Mouse (Mus musculus) intestine, postnatal 0 days (tissue): Measurements from ENCODE around the gene Itga2. TPM values are rescaled to one million over a fixed set of nuclear protein-coding genes. Genes with fewer than 3 reads are reported as not detected.
A peak's percentile ranks its signal among the peaks of the same experiment; 100 is the strongest.

Experiments used
- ATAC-seq: fragments of 200-750 bp; cut with Nextera tagmentation; 2 replicates; pipeline ENCODE4 v1.8.0; 2017; ENCODE audit warnings: mild to moderate bottlenecking, moderate TSS enrichment, moderate library complexity
- H3K27ac ChIP-seq: fragments of 300-500 bp; sonication (generic); 2 replicates; pipeline ENCODE4 v1.5.1; 2014; ENCODE audit warnings: mild to moderate bottlenecking, low read depth, low read length, moderate library complexity
- H3K27me3 ChIP-seq: fragments of 300-500 bp; sonication (generic); replicated peaks from 2 replicates; pipeline ENCODE4 v1.6.1; 2014; ENCODE audit warnings: low read length, mixed read lengths; ENCODE audit not compliant: control insufficient read depth, insufficient read depth
- H3K36me3 ChIP-seq: fragments of 300-500 bp; sonication (generic); 2 replicates; pipeline ENCODE4 v1.6.1; 2014; ENCODE audit warnings: mild to moderate bottlenecking, moderate library complexity; ENCODE audit not compliant: control insufficient read depth, insufficient read depth
- H3K4me1 ChIP-seq: fragments of 300-500 bp; sonication (generic); replicated peaks from 2 replicates; pipeline ENCODE4 v1.6.1; 2014; ENCODE audit warnings: antibody characterized with exemption, low read length, mixed read lengths; ENCODE audit not compliant: control insufficient read depth, insufficient read depth
- H3K4me2 ChIP-seq: fragments of 300-500 bp; sonication (generic); replicated peaks from 2 replicates; pipeline ENCODE4 v1.6.1; 2014; ENCODE audit warnings: low read depth, mild to moderate bottlenecking, moderate library complexity
- H3K4me3 ChIP-seq: fragments of 300-500 bp; sonication (generic); 2 replicates; pipeline ENCODE4 v1.5.1; 2014; ENCODE audit warnings: low read depth, low read length
- H3K9ac ChIP-seq: fragments of 300-500 bp; sonication (generic); 2 replicates; pipeline ENCODE4 v1.6.1; 2014; ENCODE audit warnings: mild to moderate bottlenecking, low read depth, low read length
- H3K9me3 ChIP-seq: fragments of 300-500 bp; sonication (generic); 2 replicates; pipeline ENCODE4 v1.6.1; 2016; ENCODE audit warnings: mixed run types; ENCODE audit not compliant: control insufficient read depth
- CTCF ChIP-seq: sonication (generic); IDR thresholded peaks from 2 replicates; pipeline ENCODE4 v1.5.1; 2016; ENCODE audit warnings: low read depth, mild to moderate bottlenecking, control low read depth, antibody characterized with exemption, moderate library complexity
- WGBS: fragments of 180-500 bp; shearing (Covaris S2); extraction: QIAGEN DNeasy Blood & Tissue Kit; methylation state at CpG from one replicate; pipeline ENCODE4 v1.1.7; 2014; 5-methylcytosine and 5-hydroxymethylcytosine counted together
- polyA plus RNA-seq: library from polyadenylated mRNA; unstranded; fragments of >200 nt; fragmentation: Nextera tagmentation; extraction: Ambion mirVana; gene quantifications from 2 replicates; pipeline ENCODE4 v1.2.1, GENCODE M21; 2015

The Itga2 gene
- polyA plus RNA-seq, 1 experiment from 2014 or later = 4.8 TPM

- no peaks in the 10 kb centered on the region for H3K27me3 ChIP-seq
- peak overlapping the region; percentile 24; the same call in 1 of the 2 replicates for H3K4me2 ChIP-seq
- WGBS = 73% methylated on average over 2 of the region's 2 CpGs
- no peak for ATAC-seq
- H3K9me3 ChIP-seq = no peaks in the 10 kb centered on the region
- 0 out of 2 replicates have a peak, but pooled peaks cover 3% of the 10 kb centered on the region for H3K4me1 ChIP-seq
- no peak overlapping the region for H3K9ac ChIP-seq
- H3K4me3 ChIP-seq = no peak overlapping the region
- peak overlapping the region; percentile 15; the same call in 1 of the 2 replicates for H3K27ac ChIP-seq
- peaks cover 15% of the 10 kb centered on the region for H3K36me3 ChIP-seq
- no peak for TF ChIP-seq CTCF
Measured at GRCm38 (mm10) chr13:114853152-114853551, 78.7 kb downstream of the Itga2 start.

GRCm38 (mm10) chr13:114852264-114853111 is 79.4 kb downstream of the Itga2 start:
- peak; percentile 93 for ATAC-seq
- H3K4me1 ChIP-seq = 0 out of 2 replicates have a peak, but pooled peaks cover 3% of the 10 kb centered on the region
- TF ChIP-seq CTCF = no peak
- H3K27ac ChIP-seq = peak overlapping the region; percentile 15; the same call in 1 of the 2 replicates
- H3K9ac ChIP-seq = no peak overlapping the region
- 31% methylated on average over 6 of the region's 6 CpGs for whole genome bisulfite sequencing
- no peaks in the 10 kb centered on the region for H3K9me3 ChIP-seq
- H3K4me2 ChIP-seq = peak overlapping the region; percentile 24; the same call in 1 of the 2 replicates
- H3K27me3 ChIP-seq = no peaks in the 10 kb centered on the region
- no peak overlapping the region for H3K4me3 ChIP-seq
- H3K36me3 ChIP-seq = peaks cover 17% of the 10 kb centered on the region

- peaks cover 18% of the 10 kb centered on the region for H3K36me3 ChIP-seq
- H3K4me3 ChIP-seq = no peak overlapping the region
- TF ChIP-seq CTCF = no peak
- WGBS = 71% methylated on average over 3 of the region's 3 CpGs
- ATAC-seq = no peak
- H3K9me3 ChIP-seq = no peaks in the 10 kb centered on the region
- H3K4me1 ChIP-seq = 0 out of 2 replicates have a peak, but pooled peaks cover 3% of the 10 kb centered on the region
- no peak overlapping the region for H3K27ac ChIP-seq
- no peaks in the 10 kb centered on the region for H3K27me3 ChIP-seq
- H3K4me2 ChIP-seq = no peak overlapping the region
- H3K9ac ChIP-seq = no peak overlapping the region
Measured at GRCm38 (mm10) chr13:114848945-114849344, 83.0 kb downstream of the Itga2 start.

GRCm38 (mm10) chr13:114845804-114846203 is 86.1 kb downstream of the Itga2 start:
- TF ChIP-seq CTCF = no peak
- no peak overlapping the region for H3K4me3 ChIP-seq
- no peak overlapping the region for H3K4me2 ChIP-seq
- 93% methylated on average over 6 of the region's 6 CpGs for WGBS
- no peak for ATAC-seq
- no peaks in the 10 kb centered on the region for H3K27me3 ChIP-seq
- H3K9ac ChIP-seq = no peak overlapping the region
- H3K36me3 ChIP-seq = peaks cover 24% of the 10 kb centered on the region
- H3K27ac ChIP-seq = no peak overlapping the region
- H3K9me3 ChIP-seq = no peaks in the 10 kb centered on the region
- no peaks in the 10 kb centered on the region for H3K4me1 ChIP-seq

- WGBS = 39% methylated on average over 1 of the region's 1 CpGs
- Histone ChIP-seq H3K27me3 (no peaks in the 10 kb centered on the region), H3K36me3 (peaks cover 22% of the 10 kb centered on the region), H3K27ac (no peak overlapping the region), H3K9ac (no peak overlapping the region), H3K4me2 (no peak overlapping the region), H3K9me3 (no peaks in the 10 kb centered on the region), H3K4me1 (0 out of 2 replicates have a peak, but pooled peaks cover 4% of the 10 kb centered on the region), H3K4me3 (no peak overlapping the region)
- no peak for ATAC-seq
- no peak for TF ChIP-seq CTCF
Measured at GRCm38 (mm10) chr13:114843318-114843717, 88.6 kb downstream of the Itga2 start.

- Histone ChIP-seq H3K4me2 (no peak overlapping the region), H3K9me3 (no peaks in the 10 kb centered on the region), H3K4me1 (0 out of 2 replicates have a peak, but pooled peaks cover 4% of the 10 kb centered on the region), H3K36me3 (peaks cover 29% of the 10 kb centered on the region), H3K4me3 (no peak overlapping the region), H3K27ac (no peak overlapping the region), H3K9ac (no peak overlapping the region), H3K27me3 (no peaks in the 10 kb centered on the region)
- WGBS = 81% methylated on average over 4 of the region's 4 CpGs
- no peak for TF ChIP-seq CTCF
- ATAC-seq = no peak
Measured at GRCm38 (mm10) chr13:114840545-114840944, 91.4 kb downstream of the Itga2 start.
